Mouse (Mus musculus) cerebellum, postnatal 25 days (tissue): ENCODE data around the gene Rasip1.

Source experiments
- DNase-seq, 2 experiments: peaks; one replicate each; pipeline ENCODE4 v3.0.0; 2021; ENCODE audit warnings: mixed read lengths in 2 of 2

Rasip1 gene

GRCm38 (mm10) chr7:45627261-45627660, at the start of gene Rasip1:
TSS of gene Rasip1 (plus strand) at chr7:45627488.
- DNase-seq = no peak

GRCm38 (mm10) chr7:45585923-45586322, 41.4 kb upstream of the Rasip1 start:
- DNase-seq = no peak

GRCm38 (mm10) chr7:45587631-45588592, 39.4 kb upstream of the Rasip1 start:
- DNase-seq = peak in 1 of 2 experiments; percentile 26

- DNase-seq = peak; percentile 93 to 94
Observed at GRCm38 (mm10) chr7:45589173-45589572, 38.1 kb upstream of the Rasip1 start.

GRCm38 (mm10) chr7:45589898-45590297, 37.4 kb upstream of the Rasip1 start:
- no peak for DNase-seq

- DNase-seq = no peak
Observed at GRCm38 (mm10) chr7:45590874-45591273, 36.4 kb upstream of the Rasip1 start.

GRCm38 (mm10) chr7:45591880-45592279, 35.4 kb upstream of the Rasip1 start:
- DNase-seq = no peak

- DNase-seq = peak; percentile 77 to 85
Observed at GRCm38 (mm10) chr7:45593118-45593815, 34.0 kb upstream of the Rasip1 start.

- DNase-seq = no peak
Observed at GRCm38 (mm10) chr7:45595176-45595575, 32.1 kb upstream of the Rasip1 start.

GRCm38 (mm10) chr7:45596107-45596506, 31.2 kb upstream of the Rasip1 start:
- DNase-seq = no peak

GRCm38 (mm10) chr7:45597013-45597412, 30.3 kb upstream of the Rasip1 start:
- no peak for DNase-seq

GRCm38 (mm10) chr7:45597527-45597926, 29.8 kb upstream of the Rasip1 start:
- DNase-seq = no peak

GRCm38 (mm10) chr7:45598960-45599879, 28.1 kb upstream of the Rasip1 start:
- no peak for DNase-seq

GRCm38 (mm10) chr7:45605704-45606289, 21.5 kb upstream of the Rasip1 start:
- no peak for DNase-seq

- no peak for DNase-seq
Observed at GRCm38 (mm10) chr7:45609511-45609910, 17.8 kb upstream of the Rasip1 start.

- DNase-seq = no peak
Observed at GRCm38 (mm10) chr7:45616277-45616676, 11.0 kb upstream of the Rasip1 start.

GRCm38 (mm10) chr7:45617042-45617695, 10.1 kb upstream of the Rasip1 start, which contains the start of gene Fut1:
TSS of gene Fut1 (plus strand) at chr7:45617289.
- peak; percentile 46 to 61 for DNase-seq

- no peak for DNase-seq
Observed at GRCm38 (mm10) chr7:45618316-45618715, 9.0 kb upstream of the Rasip1 start.

- DNase-seq = no peak
Observed at GRCm38 (mm10) chr7:45619592-45619991, 7.7 kb upstream of the Rasip1 start.

- peak in 1 of 2 experiments; percentile 37 for DNase-seq
Observed at GRCm38 (mm10) chr7:45621443-45621842, 5.8 kb upstream of the Rasip1 start, which contains the start of gene Izumo1. TSS of gene Izumo1 (plus strand) at chr7:45621811.

- no peak for DNase-seq
Observed at GRCm38 (mm10) chr7:45623507-45623906, 3.8 kb upstream of the Rasip1 start.
